Mouse (Mus musculus): ENCODE data around the gene Nol9.

- TF ChIP-seq POLR2A (IDR thresholded peaks at IDR 0.05; ENCODE audit: borderline replicate concordance, extremely low read depth, low read depth, low read length) (no peak), CTCF (IDR thresholded peaks at IDR 0.05; ENCODE audit: insufficient read depth, low read length) (peak; percentile 21; the same call in 1 of the 2 replicates)
Observed at GRCm38 (mm10) chr4:152029997-152030396, 9.1 kb upstream of the Nol9 start.
